Mouse (Mus musculus) erythroblast, adult 5-6 weeks (primary cell): ENCODE measurements around the gene Ccp110. TPM values are rescaled to one million over a fixed set of nuclear protein-coding genes. Genes with fewer than 3 reads are reported as not detected.

ENCODE experiments used
- ATAC-seq: replicated peaks from 2 replicates; pipeline ENCODE4 v1.8.0; 2016; ENCODE audit warnings: moderate number of reproducible peaks, mild to moderate bottlenecking, moderate TSS enrichment, inconsistent platforms; ENCODE audit not compliant: poor library complexity, low FRiP score, severe bottlenecking
- total RNA-seq, 2 experiments: library from RNA; stranded (forward) in 1 of 2; stranded (reverse) in 1 of 2; fragments of 150-400 nt in 1 of 2; fragments of 200-764, 138-1000 nt in 1 of 2; gene quantifications; 2 replicates each; pipeline versions ENCODE4 v1.2.3 to v1.2.4; 2015 to 2017; ENCODE audit warnings: low replicate concordance in 2 of 2

Gene Ccp110
- total RNA-seq, 2 experiments from 2014 or later, result 18.3 to 20.1 TPM

DNA sequence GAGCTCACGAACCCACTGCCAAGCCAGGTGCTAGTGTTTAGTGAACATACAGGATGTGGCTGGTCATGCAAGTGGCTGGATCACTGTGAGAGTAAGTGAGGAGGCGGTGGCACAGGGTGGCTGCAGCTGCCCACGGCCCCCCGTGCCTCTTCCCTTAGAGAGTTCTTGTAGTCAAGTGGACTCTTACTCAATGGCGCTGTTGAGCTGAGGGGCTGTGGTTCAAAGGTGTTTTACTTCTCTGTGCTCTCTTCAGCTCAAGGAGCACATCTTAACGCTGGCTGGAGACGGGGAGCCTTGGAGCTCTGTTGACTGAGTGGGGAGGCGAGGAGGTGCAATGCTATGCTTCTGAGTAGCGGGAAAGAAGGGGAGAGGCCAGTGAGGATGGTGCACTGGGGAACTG is 11.6 kb downstream of the Ccp110 start:
- ATAC-seq, result no peak

GRCm38 (mm10) chr7:118725459-118725858 is 13.1 kb downstream of the Ccp110 start:
- ATAC-seq, result no peak

GRCm38 (mm10) chr7:118728846-118729587 is 16.7 kb downstream of the Ccp110 start:
- no peak for ATAC-seq

GRCm38 (mm10) chr7:118731781-118732180 is 19.4 kb downstream of the Ccp110 start:
- ATAC-seq, result no peak

DNA sequence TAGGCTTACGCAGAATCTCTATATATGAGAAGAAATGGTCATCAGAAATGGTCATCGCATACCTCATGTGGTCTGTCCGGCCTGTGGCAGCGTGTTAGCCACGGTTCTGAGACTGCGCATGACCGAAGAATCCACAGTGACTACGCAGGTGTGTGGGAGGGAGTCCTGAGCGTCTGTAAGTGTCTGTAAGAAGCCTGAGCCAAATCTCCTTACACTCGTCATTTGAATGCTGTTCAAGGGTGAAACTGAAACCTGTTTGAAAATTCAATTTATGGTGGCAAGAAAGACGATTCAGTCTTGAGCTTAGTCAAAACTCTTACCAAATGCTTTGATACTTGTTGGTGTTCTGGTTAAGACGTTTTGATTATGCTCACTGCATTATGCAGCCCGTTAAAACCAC is 20.9 kb downstream of the Ccp110 start:
- no peak for ATAC-seq

- ATAC-seq, result no peak
Measured at GRCm38 (mm10) chr7:118738730-118739129, 26.4 kb downstream of the Ccp110 start.

DNA sequence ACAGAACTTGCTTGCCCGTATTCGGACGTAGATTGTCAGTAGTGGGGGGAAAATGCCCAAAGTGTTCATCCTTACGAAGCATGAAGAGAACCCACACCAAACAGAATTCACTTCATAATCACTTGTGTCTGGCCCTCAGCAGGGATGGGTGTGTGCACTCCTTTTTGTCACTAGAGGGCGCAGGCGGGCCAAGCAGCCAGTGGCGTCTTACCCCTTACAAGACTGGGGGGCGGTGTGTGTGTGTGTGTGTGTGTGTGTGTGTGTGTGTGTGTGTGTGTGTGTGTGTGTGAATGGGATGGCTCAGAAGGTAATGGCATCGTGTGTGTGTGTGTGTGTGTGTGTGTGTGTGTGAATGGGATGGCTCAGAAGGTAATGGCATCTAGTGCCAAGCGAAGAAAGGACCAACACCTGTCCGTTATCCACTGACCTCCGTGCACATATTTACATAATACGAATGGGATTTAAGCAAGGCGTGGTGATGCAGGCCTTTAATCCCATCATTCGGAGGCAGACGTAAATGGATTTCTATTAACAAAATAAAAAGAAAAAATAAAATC is 27.7 kb downstream of the Ccp110 start, which contains the start of gene Vps35l:
Gene Vps35l, plus strand, starts transcription at position 252 of the 557 bp plus-strand sequence.
- ATAC-seq, result peak; percentile 78

GRCm38 (mm10) chr7:118740532-118741338 is 28.4 kb downstream of the Ccp110 start:
- peak; percentile 94 for ATAC-seq

GRCm38 (mm10) chr7:118742278-118742677 is 29.9 kb downstream of the Ccp110 start:
- ATAC-seq, result no peak

DNA sequence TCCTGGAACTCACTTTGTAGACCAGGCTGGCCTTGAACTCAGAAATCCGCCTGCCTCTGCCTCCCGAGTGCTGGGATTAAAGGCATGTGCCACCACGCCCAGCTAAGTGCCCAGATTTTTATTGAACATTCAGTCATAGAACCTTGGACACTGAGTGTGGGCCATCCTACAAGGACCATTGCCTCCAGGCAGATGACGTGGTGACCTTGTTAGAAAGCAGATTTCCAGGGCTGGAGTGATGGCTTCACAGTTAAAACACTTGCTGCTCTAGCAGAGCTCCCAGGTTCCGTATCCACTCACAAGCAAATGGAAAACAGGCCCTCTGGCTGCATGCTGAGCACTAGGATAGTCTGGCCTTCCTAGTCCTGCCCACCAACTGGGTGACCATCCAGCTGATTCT is 32.4 kb downstream of the Ccp110 start:
- no peak for ATAC-seq

DNA sequence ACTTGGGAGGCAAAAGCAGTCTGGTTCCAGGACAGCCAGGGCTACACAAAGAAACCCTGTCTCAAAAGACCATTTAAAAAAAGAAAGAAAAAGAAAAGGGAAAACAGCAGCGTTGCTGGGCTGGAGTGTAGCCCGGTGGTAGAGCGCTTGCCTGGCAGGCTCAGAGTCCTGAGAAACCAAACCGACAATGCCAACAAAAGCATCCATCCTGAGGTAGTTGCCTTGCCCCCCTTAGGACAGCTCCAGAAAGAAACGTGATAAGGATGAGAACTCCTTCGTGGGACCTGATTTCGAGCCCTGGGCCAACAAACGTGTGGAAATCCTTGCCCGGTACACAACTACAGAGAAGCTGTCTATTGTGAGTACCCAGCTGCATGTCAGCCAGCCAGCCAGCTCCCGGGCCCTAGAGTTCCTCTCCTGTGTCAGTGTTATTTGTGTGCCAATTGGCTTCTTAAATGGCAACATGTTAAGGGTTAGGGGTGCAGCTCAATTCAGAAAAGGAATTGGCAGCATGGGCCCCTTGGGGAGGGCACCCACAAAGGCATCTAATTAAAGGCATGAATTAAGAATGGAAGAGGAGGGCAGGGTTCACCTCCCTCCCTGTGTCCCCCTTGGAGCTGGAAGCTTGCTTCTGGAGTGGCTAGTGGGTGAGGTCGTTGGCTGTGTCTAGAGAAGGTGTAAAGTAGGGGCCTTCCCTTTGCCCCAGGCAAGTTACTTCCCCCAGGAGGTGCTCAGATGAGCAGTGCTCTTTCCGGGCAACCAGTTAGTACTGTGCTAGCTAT is 35.7 kb downstream of the Ccp110 start:
- ATAC-seq, result no peak

GRCm38 (mm10) chr7:118749706-118750105 is 37.4 kb downstream of the Ccp110 start:
- no peak for ATAC-seq

GRCm38 (mm10) chr7:118751625-118752024 is 39.3 kb downstream of the Ccp110 start:
- peak; percentile 64 for ATAC-seq

DNA sequence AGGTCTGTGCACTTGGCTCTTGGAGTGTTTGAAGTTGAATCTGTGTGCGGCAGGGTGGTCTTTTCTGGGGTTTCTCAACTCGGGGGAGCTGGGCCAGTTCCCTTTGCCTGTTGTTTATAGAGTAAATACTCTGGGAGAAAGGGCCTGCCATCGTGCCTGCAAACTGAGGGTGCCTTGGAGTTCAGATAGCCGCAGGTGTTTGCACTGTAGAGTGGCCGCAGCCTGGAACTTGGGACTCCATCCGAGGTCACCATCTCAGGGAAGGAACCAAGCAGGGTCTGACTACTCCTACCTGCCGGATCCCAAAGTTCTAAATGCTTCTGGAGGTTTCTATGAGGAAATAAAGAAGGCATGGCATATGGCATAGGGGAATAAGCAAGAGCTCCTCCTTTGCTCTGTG is 43.4 kb downstream of the Ccp110 start:
- ATAC-seq, result no peak

DNA sequence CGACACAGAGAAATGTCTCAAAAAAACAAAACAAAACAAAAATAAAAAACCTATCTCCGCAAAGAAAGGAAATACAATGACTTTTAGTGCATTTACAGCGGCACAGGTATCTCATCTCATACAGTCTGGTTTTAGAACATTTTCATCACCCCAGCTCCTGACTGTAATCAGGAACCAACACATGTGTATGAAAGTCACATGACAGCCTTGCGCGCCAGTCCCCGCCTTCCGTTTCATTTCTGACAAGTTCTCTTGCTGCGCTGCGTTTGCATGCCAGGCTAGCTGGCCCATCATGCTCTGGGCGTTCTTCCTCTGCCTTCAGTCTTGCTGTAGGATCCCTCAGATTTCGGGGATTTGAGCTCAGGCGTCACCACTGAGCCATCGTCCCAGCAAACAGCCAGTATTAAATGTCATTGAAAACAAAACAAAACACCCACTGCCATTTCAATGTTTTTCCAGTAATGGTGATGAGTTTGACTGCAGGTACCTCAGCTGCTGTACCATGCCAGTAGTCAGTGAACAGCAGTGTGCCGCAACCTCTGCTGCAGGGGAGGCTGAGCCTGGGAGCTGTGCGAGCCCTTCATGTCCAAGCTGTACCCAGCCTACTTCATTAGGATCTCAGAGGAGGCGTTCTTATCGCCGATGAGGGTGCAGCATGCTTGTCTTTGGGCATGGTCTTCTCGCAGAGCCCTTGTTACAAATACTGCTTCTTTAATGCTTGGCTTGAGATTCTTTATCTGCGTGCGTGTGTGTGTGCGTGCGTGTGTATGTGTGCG is 44.3 kb downstream of the Ccp110 start:
- ATAC-seq, result peak; percentile 95

- ATAC-seq, result no peak
Measured at GRCm38 (mm10) chr7:118758369-118758768, 46.0 kb downstream of the Ccp110 start.

DNA sequence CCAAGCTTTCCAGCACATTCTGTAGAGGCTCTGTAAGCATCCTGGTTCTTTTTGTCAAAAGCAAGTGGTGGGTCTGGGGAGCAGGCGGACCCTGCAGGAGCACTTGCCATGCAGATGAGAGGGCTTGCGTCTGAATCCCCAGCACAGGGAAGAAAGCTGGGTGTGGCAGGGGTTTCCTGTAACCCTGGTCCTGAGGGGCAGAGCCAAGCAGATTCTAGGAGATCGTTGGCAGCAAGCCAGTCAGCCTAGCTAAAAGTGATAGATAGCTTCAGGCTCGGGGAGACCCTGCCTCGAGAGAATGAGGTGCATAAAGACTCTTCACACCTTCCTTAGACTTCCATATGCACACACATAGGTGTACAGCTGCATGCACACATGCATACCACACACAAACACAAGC is 47.0 kb downstream of the Ccp110 start:
- ATAC-seq, result no peak

GRCm38 (mm10) chr7:118763939-118764338 is 51.6 kb downstream of the Ccp110 start:
- no peak for ATAC-seq

DNA sequence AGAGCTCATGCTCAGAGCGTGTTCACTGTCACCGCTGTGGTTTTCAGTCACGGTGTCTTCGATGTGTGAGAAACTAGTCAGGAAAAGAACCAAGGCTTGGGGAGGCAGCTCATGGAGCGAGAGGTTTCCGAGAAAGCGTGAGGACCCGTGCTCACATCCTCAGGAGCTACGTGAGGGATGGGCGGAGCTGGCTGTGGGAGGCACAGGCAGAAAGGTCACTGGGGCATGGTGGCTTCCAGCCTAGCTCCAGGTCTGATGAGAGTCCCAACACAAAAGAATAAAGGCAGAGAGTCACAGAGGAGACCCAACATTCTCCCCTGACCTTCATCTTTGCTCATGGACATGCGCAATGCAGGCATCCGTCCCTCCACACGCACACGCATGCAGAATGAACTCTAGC is 52.4 kb downstream of the Ccp110 start:
- no peak for ATAC-seq
